18 mouse cellular contexts compared by ENCODE assay signal in genomic region chr5:118118351-118118750, GRCm38 (mm10). TPM values are rescaled to one million over a fixed set of nuclear protein-coding genes. Genes with fewer than 3 reads are reported as not detected.
DNase-seq lines count a peak whose midpoint lies in the region; ATAC-seq and TF ChIP-seq lines count a peak whose summit lies in the region.
"Had no signal": no experiment of that assay in that cellular context is flagged by ENCODE, and none has a peak within 500 bp of the region (broad histone marks: within the 10 kb centered on the region; RNA-seq: fewer than 3 reads in every experiment).

No protein-coding gene starts in this region.

- WGBS in kidney, embryonic 16.5 days, result 77% methylated on average over 3 of the region's 3 CpGs
- 80% methylated on average over 3 of the region's 3 CpGs for WGBS in hindbrain, embryonic 10.5 days
- 87% methylated on average over 3 of the region's 3 CpGs for WGBS in hindbrain, embryonic 12.5 days
- 84% methylated on average over 3 of the region's 3 CpGs for WGBS in midbrain, embryonic 14.5 days
- 79% methylated on average over 3 of the region's 3 CpGs for WGBS in lung, adult 2 months

- TF ChIP-seq CTCF in lung, adult 2 months (IDR thresholded peaks at IDR 0.05; ENCODE audit: insufficient read depth, low read length), result no peak

- H3K27ac ChIP-seq in kidney, embryonic 16.5 days (ENCODE audit: low read length), result no peak overlapping the region
- peak overlapping the region; percentile 60; the same call in 1 of the 2 replicates for H3K27ac ChIP-seq in hindbrain, embryonic 10.5 days
- H3K27ac ChIP-seq in hindbrain, embryonic 12.5 days, result peak overlapping the region; percentile 75
- peak overlapping the region; percentile 64; the same call in 1 of the 2 replicates for H3K27ac ChIP-seq in midbrain, embryonic 14.5 days (replicated peaks; ENCODE audit: low read depth, low read length)
- H3K27ac ChIP-seq: embryonic facial prominence, embryonic 12.5 days; liver, embryonic 14.5 days had no signal

- H3K4me3 ChIP-seq in kidney, embryonic 16.5 days (ENCODE audit: low read length), result no peak overlapping the region
- H3K4me3 ChIP-seq in hindbrain, embryonic 10.5 days, result no peak overlapping the region
- H3K4me3 ChIP-seq in hindbrain, embryonic 12.5 days, result no peak overlapping the region
- H3K4me3 ChIP-seq in midbrain, embryonic 14.5 days (replicated peaks; ENCODE audit: low read depth, low read length), result no peak overlapping the region
- H3K4me3 ChIP-seq in lung, adult 2 months (replicated peaks; ENCODE audit: extremely low read depth, low read depth, low read length), result no peak overlapping the region
- H3K4me3 ChIP-seq: embryonic facial prominence, embryonic 12.5 days; megakaryocyte, embryonic 14.5 days had no signal

- no peak for TF ChIP-seq POLR2A in lung, adult 2 months (IDR thresholded peaks at IDR 0.05; ENCODE audit: borderline replicate concordance, extremely low read depth, low read depth, low read length)

- no peaks in the 10 kb centered on the region for H3K27me3 ChIP-seq in kidney, embryonic 16.5 days (ENCODE audit: insufficient read depth, low read length)
- H3K27me3 ChIP-seq in hindbrain, embryonic 10.5 days (ENCODE audit: insufficient read depth, poor library complexity, severe bottlenecking), result no peaks in the 10 kb centered on the region
- H3K27me3 ChIP-seq in hindbrain, embryonic 12.5 days, result no peaks in the 10 kb centered on the region
- no peaks in the 10 kb centered on the region for H3K27me3 ChIP-seq in midbrain, embryonic 14.5 days (ENCODE audit: control insufficient read depth, insufficient read depth, low read length)
- H3K27me3 ChIP-seq: embryonic facial prominence, embryonic 12.5 days; megakaryocyte, embryonic 14.5 days had no signal

- H3K9me3 ChIP-seq in kidney, embryonic 16.5 days (ENCODE audit: low read length), result no peaks in the 10 kb centered on the region
- H3K9me3 ChIP-seq in hindbrain, embryonic 10.5 days, result no peaks in the 10 kb centered on the region
- H3K9me3 ChIP-seq in hindbrain, embryonic 12.5 days (replicated peaks), result no peaks in the 10 kb centered on the region
- no peaks in the 10 kb centered on the region for H3K9me3 ChIP-seq in midbrain, embryonic 14.5 days (ENCODE audit: control insufficient read depth, low read length)
- H3K9me3 ChIP-seq: embryonic facial prominence, embryonic 12.5 days; megakaryocyte, embryonic 14.5 days had no signal

- peak; percentile 19 to 50 for DNase-seq in kidney, adult 8-10 months
- DNase-seq in hindbrain, embryonic 10.5 days (ENCODE audit: low spot score), result no peak
- no peak for DNase-seq in midbrain, embryonic 14.5 days
- no peak for DNase-seq in lung, adult 2 months
- no peak for DNase-seq in B cell, adult 2 months
- DNase-seq: adrenal gland, postnatal 36 days; cerebellum, adult 2 months; heart, adult 11 months; kidney, adult 18-20 months; left cerebral cortex, postnatal 4 days; lung, postnatal 10 days; right cerebral cortex, postnatal 4 days; thymus, postnatal 36 days had no signal

- no peak for ATAC-seq in kidney, embryonic 16.5 days (ENCODE audit: low FRiP score, low TSS enrichment)
- ATAC-seq in hindbrain, embryonic 12.5 days (ENCODE audit: low FRiP score), result no peak
- ATAC-seq in midbrain, embryonic 14.5 days (ENCODE audit: low FRiP score, low TSS enrichment), result no peak

- peaks cover 9% of the 10 kb centered on the region; the same call in 1 of the 2 replicates for H3K4me1 ChIP-seq in kidney, embryonic 16.5 days (ENCODE audit: insufficient read depth, low read length)
- peaks cover 27% of the 10 kb centered on the region for H3K4me1 ChIP-seq in hindbrain, embryonic 10.5 days (replicated peaks)
- H3K4me1 ChIP-seq in hindbrain, embryonic 12.5 days, result peaks cover 25% of the 10 kb centered on the region
- H3K4me1 ChIP-seq in midbrain, embryonic 14.5 days (ENCODE audit: control insufficient read depth, insufficient read depth, low read length), result peaks cover 7% of the 10 kb centered on the region; the same call in 1 of the 2 replicates
- H3K4me1 ChIP-seq in lung, adult 2 months (ENCODE audit: control insufficient read depth, insufficient read depth, low read length), result no peaks in the 10 kb centered on the region

- 0 out of 2 replicates have a peak, but pooled peaks cover 8% of the 10 kb centered on the region for H3K36me3 ChIP-seq in kidney, embryonic 16.5 days (ENCODE audit: insufficient read depth, low read length)
- H3K36me3 ChIP-seq in hindbrain, embryonic 10.5 days, result peaks cover 41% of the 10 kb centered on the region
- H3K36me3 ChIP-seq in hindbrain, embryonic 12.5 days, result peaks cover 9% of the 10 kb centered on the region; the same call in 1 of the 2 replicates
- H3K36me3 ChIP-seq in midbrain, embryonic 14.5 days (ENCODE audit: control insufficient read depth, insufficient read depth, low read length), result 0 out of 2 replicates have a peak, but pooled peaks cover 2% of the 10 kb centered on the region

- H3K4me2 ChIP-seq in kidney, embryonic 16.5 days (replicated peaks; ENCODE audit: low read depth, low read length), result no peak overlapping the region
- no peak overlapping the region for H3K4me2 ChIP-seq in hindbrain, embryonic 12.5 days (replicated peaks)
- no peak overlapping the region for H3K4me2 ChIP-seq in midbrain, embryonic 14.5 days (ENCODE audit: low read length)
- H3K4me2 ChIP-seq: embryonic facial prominence, embryonic 12.5 days had no signal

- no peak overlapping the region for H3K9ac ChIP-seq in kidney, embryonic 16.5 days (replicated peaks; ENCODE audit: low read length)
- H3K9ac ChIP-seq in hindbrain, embryonic 12.5 days, result no peak overlapping the region
- peak overlapping the region; percentile 31; the same call in 1 of the 2 replicates for H3K9ac ChIP-seq in midbrain, embryonic 14.5 days (replicated peaks; ENCODE audit: low read length)
- H3K9ac ChIP-seq: embryonic facial prominence, embryonic 12.5 days; liver, embryonic 14.5 days had no signal

RNA-seq across cellular contexts. Expression of gene Fbxw8, which starts 36.9 kb away (rescaled TPM):
- 26.3 and 30.9 TPM in 2 replicates for polyA plus RNA-seq in kidney, embryonic 16.5 days (2015; fragmentation: Nextera tagmentation; extraction: Ambion mirVana)
- polyA plus RNA-seq in hindbrain, embryonic 10.5 days (2016; fragmentation: Nextera tagmentation; extraction: Ambion mirVana), result 35.0 and 36.8 TPM in 2 replicates
- polyA plus RNA-seq in hindbrain, embryonic 12.5 days (2016; fragmentation: Nextera tagmentation; extraction: Ambion mirVana), result 42.0 and 45.0 TPM in 2 replicates
- 21.4 and 21.6 TPM in 2 replicates for polyA plus RNA-seq in midbrain, embryonic 14.5 days (2014; fragmentation: Nextera tagmentation; extraction: Ambion mirVana)
- polyA plus RNA-seq in lung, adult 2 months (2012; rRNA removed), result 72.7 and 79.1 TPM in 2 replicates

RNA-seq across cellular contexts. Expression of gene Hrk, which starts 46.1 kb away (rescaled TPM):
- 0.09 and 0.17 TPM in 2 replicates for polyA plus RNA-seq in kidney, embryonic 16.5 days (2015; fragmentation: Nextera tagmentation; extraction: Ambion mirVana)
- 0.25 and 0.37 TPM in 2 replicates for polyA plus RNA-seq in hindbrain, embryonic 10.5 days (2016; fragmentation: Nextera tagmentation; extraction: Ambion mirVana)
- polyA plus RNA-seq in hindbrain, embryonic 12.5 days (2016; fragmentation: Nextera tagmentation; extraction: Ambion mirVana), result 1.8 TPM in 2 replicates
- 1.4 and 2.9 TPM in 2 replicates for polyA plus RNA-seq in midbrain, embryonic 14.5 days (2014; fragmentation: Nextera tagmentation; extraction: Ambion mirVana)
- 0.50 TPM in 1 of 2 replicates, not detected in the other for polyA plus RNA-seq in lung, adult 2 months (2012; rRNA removed)

Comparison
In these comparisons a context has a peak if more than half of its experiments do, and no peak if none do; other contexts are left out.
1. DNase-seq: peak in kidney, adult 8-10 months (2 of 2); none in hindbrain, embryonic 10.5 days (single experiment), midbrain, embryonic 14.5 days (single experiment), lung, adult 2 months (single experiment) and B cell, adult 2 months (0 of 2).